Mouse (Mus musculus): Measurements from ENCODE around the gene Acp1. TPM values are rescaled to one million over a fixed set of nuclear protein-coding genes. Genes with fewer than 3 reads are reported as not detected.

Gene Acp1
- total RNA-seq, 2 experiments from 2014 or later: 50.2 to 54.3 TPM

GRCm38 (mm10) chr12:30856172-30856571, 55.2 kb downstream of the Acp1 start:
- intact Hi-C loops (cut with DNase I): no loop called here
- Histone ChIP-seq H3K4me3 (no peak overlapping the region), H3K27ac (no peak overlapping the region)
- TF ChIP-seq CTCF (IDR thresholded peaks at IDR 0.05): no peak
- no peak for DNase-seq (ENCODE audit: extremely low spot score in 1 of 2, low spot score in 2 of 2)

DNA sequence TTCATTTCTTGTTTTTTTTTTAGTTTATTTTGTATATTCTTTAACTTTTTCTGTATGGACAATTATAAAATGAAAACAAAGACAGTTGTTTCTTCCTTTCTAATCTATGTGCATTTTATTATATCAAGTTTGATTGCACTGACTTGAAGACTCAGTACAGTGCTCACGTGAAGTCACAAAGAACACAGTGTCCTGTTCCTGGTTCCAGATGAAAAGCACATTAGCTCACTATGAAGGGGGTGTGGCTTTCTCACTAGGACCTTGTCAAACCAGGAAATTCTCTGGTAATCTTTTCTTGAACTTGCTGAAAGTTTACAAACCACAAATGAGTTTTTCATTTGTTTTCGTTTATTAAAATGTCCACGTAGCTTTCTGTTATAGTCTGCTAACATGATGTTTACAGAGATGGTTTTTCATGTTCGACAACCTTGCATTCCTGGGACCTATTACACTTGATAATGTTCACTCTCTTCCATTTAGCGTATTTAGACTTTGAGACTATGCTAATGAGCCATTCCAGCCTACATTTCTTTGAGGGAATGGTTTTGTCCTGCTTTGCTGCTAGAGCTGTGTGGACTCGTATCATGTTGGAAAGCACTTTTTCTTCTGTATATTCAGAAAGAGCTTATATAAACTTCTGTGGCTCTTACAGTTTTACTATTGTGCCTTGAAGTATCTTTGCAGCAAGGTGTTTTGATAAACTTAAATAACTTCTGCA, 55.8 kb downstream of the Acp1 start:
- Histone ChIP-seq H3K27ac (no peak overlapping the region), H3K4me3 (no peak overlapping the region)
- DNase-seq (ENCODE audit: extremely low spot score in 1 of 2, low spot score in 2 of 2): no peak
- TF ChIP-seq CTCF (IDR thresholded peaks at IDR 0.05): no peak
- intact Hi-C loops (cut with DNase I): no loop called here

- Histone ChIP-seq H3K4me3 (no peak overlapping the region), H3K27ac (no peak overlapping the region)
- DNase-seq (ENCODE audit: extremely low spot score in 1 of 2, low spot score in 2 of 2): no peak
- no peak for TF ChIP-seq CTCF (IDR thresholded peaks at IDR 0.05)
- intact Hi-C loops (cut with DNase I): no loop called here
Observed at GRCm38 (mm10) chr12:30851871-30852270, 59.5 kb downstream of the Acp1 start.

- Histone ChIP-seq H3K27ac (no peak overlapping the region), H3K4me3 (no peak overlapping the region)
- intact Hi-C loops (cut with DNase I): no loop called here
- TF ChIP-seq CTCF (IDR thresholded peaks at IDR 0.05): no peak
- no peak for DNase-seq (ENCODE audit: extremely low spot score in 1 of 2, low spot score in 2 of 2)
Observed at GRCm38 (mm10) chr12:30850902-30851301, 60.5 kb downstream of the Acp1 start.

- no peak for DNase-seq (ENCODE audit: extremely low spot score in 1 of 2, low spot score in 2 of 2)
- intact Hi-C loops (cut with DNase I): no loop called here
- Histone ChIP-seq H3K4me3 (no peak overlapping the region), H3K27ac (no peak overlapping the region)
- no peak for TF ChIP-seq CTCF (IDR thresholded peaks at IDR 0.05)
Observed at GRCm38 (mm10) chr12:30848521-30848920, 62.9 kb downstream of the Acp1 start.

Other genes starting within 250 kb of the Acp1 start
- gene Alkal2, start 27.3 kb downstream of the Acp1 start, total RNA-seq (2021): 1 to 10 TPM; 2.4 to 4.2 TPM
- 10 to 100 TPM; 11.3 to 11.8 TPM for gene Sh3yl1, start 79 bp upstream of the Acp1 start, total RNA-seq (2021)
- not detected for gene Fam110c, start 162.3 kb upstream of the Acp1 start, total RNA-seq (2021)